Mouse (Mus musculus) liver, embryonic 13.5 days (tissue): ENCODE measurements around the gene Cep83. TPM values are rescaled to one million over a fixed set of nuclear protein-coding genes. Genes with fewer than 3 reads are reported as not detected.
"Not testable (repeated sequence)": the region's sequence is repeated elsewhere in the genome, so short reads cannot be mapped to it uniquely, and the experiment has no call there.

ENCODE experiments used
- ATAC-seq: fragments of 200-750 bp; cut with Nextera tagmentation; 2 replicates; pipeline ENCODE4 v1.8.0; 2017; ENCODE audit warnings: low read depth, mild to moderate bottlenecking, moderate number of reproducible peaks, moderate library complexity
- DNase-seq: peaks from one replicate; pipeline ENCODE4 v3.0.0; 2022
- H3K27ac ChIP-seq: fragments of 300-500 bp; sonication (generic); 2 replicates; pipeline ENCODE4 v1.5.1; 2015; ENCODE audit warnings: moderate library complexity, mild to moderate bottlenecking, inconsistent platforms
- H3K27me3 ChIP-seq: fragments of 300-500 bp; sonication (generic); 2 replicates; pipeline ENCODE4 v1.6.1; 2015; ENCODE audit warnings: mild to moderate bottlenecking, inconsistent platforms
- H3K36me3 ChIP-seq: fragments of 300-500 bp; sonication (generic); 2 replicates; pipeline ENCODE4 v1.6.1; 2015; ENCODE audit warnings: mild to moderate bottlenecking, inconsistent platforms
- H3K4me1 ChIP-seq: fragments of 300-500 bp; sonication (generic); replicated peaks from 2 replicates; pipeline ENCODE4 v1.6.1; 2015; ENCODE audit warnings: inconsistent platforms
- H3K4me2 ChIP-seq: fragments of 300-500 bp; sonication (generic); 2 replicates; pipeline ENCODE4 v1.6.1; 2015; ENCODE audit warnings: inconsistent platforms, mild to moderate bottlenecking, moderate library complexity
- H3K4me3 ChIP-seq: fragments of 300-500 bp; sonication (generic); replicated peaks from 2 replicates; pipeline ENCODE4 v1.5.1; 2015; ENCODE audit warnings: mild to moderate bottlenecking, inconsistent platforms
- H3K9ac ChIP-seq: fragments of 300-500 bp; sonication (generic); 2 replicates; pipeline ENCODE4 v1.6.1; 2015; ENCODE audit warnings: mild to moderate bottlenecking, inconsistent platforms
- H3K9me3 ChIP-seq: fragments of 300-500 bp; sonication (generic); replicated peaks from 2 replicates; pipeline ENCODE4 v1.6.1; 2016; ENCODE audit warnings: inconsistent platforms
- WGBS: fragments of 180-500 bp; shearing (Covaris S2); methylation state at CpG from one replicate; pipeline ENCODE4 v1.1.7; 2015; ENCODE audit not compliant: insufficient replicate concordance; 5-methylcytosine and 5-hydroxymethylcytosine counted together
- polyA plus RNA-seq: library from polyadenylated mRNA; unstranded; fragments of >200 nt; fragmentation: Nextera tagmentation; extraction: Ambion mirVana; gene quantifications from 2 replicates; pipeline ENCODE4 v1.2.1, GENCODE M21; 2015

Gene Cep83
- polyA plus RNA-seq, 1 experiment from 2014 or later, result 10.6 TPM

- Histone ChIP-seq H3K27me3 (no peaks in the 10 kb centered on the region), H3K9ac (0 out of 2 replicates have a peak overlapping the region, but pooled peaks have one; percentile 17), H3K27ac (peak overlapping the region; percentile 59), H3K4me3 (no peak overlapping the region), H3K4me1 (peaks cover 19% of the 10 kb centered on the region), H3K9me3 (no peaks in the 10 kb centered on the region), H3K4me2 (no peak overlapping the region), H3K36me3 (peaks cover 4% of the 10 kb centered on the region; the same call in 1 of the 2 replicates)
- peak; percentile 42 for DNase-seq
- WGBS, result 93% methylated on average over 2 of the region's 2 CpGs
- ATAC-seq, result peak; percentile 47; the same call in 1 of the 2 replicates
Measured at GRCm38 (mm10) chr10:94706695-94707094, 18.2 kb downstream of the Cep83 start.

DNA sequence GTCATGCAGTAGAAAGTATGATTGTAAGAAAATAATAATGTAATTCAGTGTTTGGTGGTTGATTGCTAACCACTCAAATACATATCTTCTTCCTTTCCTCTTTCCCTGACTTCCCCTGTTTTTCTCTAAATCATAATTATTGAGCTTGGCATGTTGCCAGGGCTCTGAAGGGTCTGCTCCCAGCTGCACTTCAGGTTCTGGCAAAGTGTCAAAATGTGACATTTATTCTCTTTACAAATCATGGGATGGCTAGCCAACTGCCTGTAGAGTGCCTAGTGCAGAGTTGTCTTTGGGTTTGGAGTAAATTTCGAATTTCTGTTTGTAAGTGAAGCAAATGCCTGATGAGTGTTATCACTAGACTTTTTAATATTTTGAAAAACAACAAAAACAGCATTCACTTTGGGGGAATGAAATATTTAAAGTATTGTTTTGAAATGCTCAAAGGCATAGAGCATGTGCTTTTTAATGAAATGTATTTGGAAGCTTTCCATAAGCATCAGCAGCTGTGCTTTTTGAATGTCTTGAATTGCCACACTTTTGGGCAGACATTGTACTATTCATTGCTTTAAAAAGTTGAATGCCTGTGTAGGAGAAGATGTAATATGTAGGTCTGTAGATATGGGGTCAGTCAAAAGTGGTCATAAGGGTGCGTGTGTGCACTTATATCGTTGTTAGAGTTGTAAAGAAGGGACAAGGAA lies 21.3 kb downstream of the Cep83 start:
- 83% methylated on average over 3 of the region's 3 CpGs for WGBS
- Histone ChIP-seq H3K4me2 (no peak overlapping the region), H3K4me1 (peaks cover 19% of the 10 kb centered on the region), H3K9ac (no peak overlapping the region), H3K9me3 (no peaks in the 10 kb centered on the region), H3K4me3 (no peak overlapping the region), H3K27me3 (no peaks in the 10 kb centered on the region), H3K27ac (no peak overlapping the region), H3K36me3 (peaks cover 4% of the 10 kb centered on the region; the same call in 1 of the 2 replicates)
- ATAC-seq, result no peak
- no peak for DNase-seq

- no peak for ATAC-seq
- WGBS, result 84% methylated on average over 2 of the region's 2 CpGs
- Histone ChIP-seq H3K36me3 (peaks cover 4% of the 10 kb centered on the region; the same call in 1 of the 2 replicates), H3K27ac (no peak overlapping the region), H3K4me2 (no peak overlapping the region), H3K4me3 (no peak overlapping the region), H3K27me3 (no peaks in the 10 kb centered on the region), H3K9ac (no peak overlapping the region), H3K4me1 (peaks cover 19% of the 10 kb centered on the region), H3K9me3 (no peaks in the 10 kb centered on the region)
- no peak for DNase-seq
Measured at GRCm38 (mm10) chr10:94710320-94710695, 21.9 kb downstream of the Cep83 start.

DNA sequence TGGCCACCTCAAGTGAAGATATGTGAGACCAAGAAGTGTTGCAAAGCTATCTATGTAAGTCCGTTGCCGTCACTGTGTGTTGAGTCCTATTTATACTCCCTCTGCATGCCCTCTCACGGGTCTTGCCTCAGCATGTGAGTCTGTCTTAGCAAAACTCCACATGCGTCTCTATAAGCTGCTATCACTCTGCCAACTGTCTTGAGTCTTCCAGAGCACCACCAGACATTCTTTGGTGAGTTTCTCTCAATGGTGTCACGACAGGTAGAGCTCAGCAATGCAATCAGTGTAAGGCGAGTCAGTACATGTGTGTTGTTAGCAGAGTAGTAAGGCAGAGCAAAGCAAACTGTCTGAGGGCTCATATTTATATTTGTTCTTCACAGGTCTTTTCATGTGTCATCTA lies 31.8 kb downstream of the Cep83 start:
- H3K4me3 ChIP-seq, result no peak overlapping the region
- H3K9ac ChIP-seq, result no peak overlapping the region
- no peaks in the 10 kb centered on the region for H3K9me3 ChIP-seq
- peaks cover 17% of the 10 kb centered on the region for H3K36me3 ChIP-seq
- H3K27ac ChIP-seq, result no peak overlapping the region
- H3K27me3 ChIP-seq, result no peaks in the 10 kb centered on the region
- no peaks in the 10 kb centered on the region for H3K4me1 ChIP-seq
- H3K4me2 ChIP-seq, result no peak overlapping the region
- no peak for ATAC-seq
- 80% methylated on average over 6 of the region's 6 CpGs for WGBS
- no peak for DNase-seq

- not testable (repeated sequence) for H3K4me3 ChIP-seq, H3K27me3 ChIP-seq, DNase-seq, H3K9me3 ChIP-seq, ATAC-seq, H3K4me1 ChIP-seq, H3K9ac ChIP-seq, H3K4me2 ChIP-seq
- H3K36me3 ChIP-seq, result peaks cover 10% of the 10 kb centered on the region; the same call in 1 of the 2 replicates
- 50% methylated on average over 2 of the region's 2 CpGs for WGBS
- 0 out of 2 replicates have a peak overlapping the region, but pooled peaks have one; percentile 23 for H3K27ac ChIP-seq
Measured at GRCm38 (mm10) chr10:94728053-94728452, 39.6 kb downstream of the Cep83 start.

DNA sequence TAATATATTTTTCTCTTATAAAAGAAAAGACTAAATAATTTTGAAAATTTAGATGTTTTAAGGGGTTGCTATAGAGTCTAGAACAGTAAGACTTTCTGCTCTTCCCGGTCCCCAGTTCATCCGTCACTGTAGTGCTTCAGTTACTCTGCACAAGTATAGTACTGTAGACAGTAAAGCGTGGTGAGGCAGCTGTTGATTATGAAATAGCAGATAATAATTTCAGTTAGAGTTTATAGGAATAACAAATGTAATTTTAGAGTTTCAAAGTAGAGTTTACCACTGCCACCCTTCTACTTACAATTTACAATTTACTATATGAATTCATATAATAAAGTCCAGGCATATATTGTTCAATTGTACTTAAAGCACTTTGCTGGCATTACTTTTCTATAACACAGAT lies 42.0 kb downstream of the Cep83 start:
- no peak overlapping the region for H3K4me3 ChIP-seq
- no peaks in the 10 kb centered on the region for H3K9me3 ChIP-seq
- 83% methylated on average over 3 of the region's 3 CpGs for WGBS
- no peak overlapping the region for H3K4me2 ChIP-seq
- H3K27ac ChIP-seq, result no peak overlapping the region
- ATAC-seq, result no peak
- peaks cover 14% of the 10 kb centered on the region for H3K4me1 ChIP-seq
- peaks cover 10% of the 10 kb centered on the region; the same call in 1 of the 2 replicates for H3K36me3 ChIP-seq
- no peak overlapping the region for H3K9ac ChIP-seq
- DNase-seq, result no peak
- no peaks in the 10 kb centered on the region for H3K27me3 ChIP-seq

GRCm38 (mm10) chr10:94734829-94735228 lies 46.4 kb downstream of the Cep83 start:
- 39% methylated on average over 3 of the region's 3 CpGs for WGBS
- Histone ChIP-seq H3K36me3 (no peaks in the 10 kb centered on the region), H3K27ac (no peak overlapping the region), H3K4me3 (no peak overlapping the region), H3K27me3 (no peaks in the 10 kb centered on the region), H3K4me2 (no peak overlapping the region), H3K9me3 (no peaks in the 10 kb centered on the region), H3K9ac (no peak overlapping the region), H3K4me1 (peaks cover 15% of the 10 kb centered on the region)
- ATAC-seq (peak; percentile 51; the same call in 1 of the 2 replicates), DNase-seq (no peak)

GRCm38 (mm10) chr10:94740221-94740620 lies 51.8 kb downstream of the Cep83 start:
- no peaks in the 10 kb centered on the region for H3K27me3 ChIP-seq
- H3K4me2 ChIP-seq, result no peak overlapping the region
- H3K36me3 ChIP-seq, result no peaks in the 10 kb centered on the region
- DNase-seq, result no peak
- no peak for ATAC-seq
- H3K4me1 ChIP-seq, result peaks cover 3% of the 10 kb centered on the region
- no peaks in the 10 kb centered on the region for H3K9me3 ChIP-seq
- no peak overlapping the region for H3K4me3 ChIP-seq
- no peak overlapping the region for H3K9ac ChIP-seq
- no peak overlapping the region for H3K27ac ChIP-seq
- WGBS, result 47% methylated on average over 2 of the region's 2 CpGs

GRCm38 (mm10) chr10:94741459-94741858 lies 53.0 kb downstream of the Cep83 start:
- H3K9ac ChIP-seq, result no peak overlapping the region
- DNase-seq, result no peak
- H3K27me3 ChIP-seq, result no peaks in the 10 kb centered on the region
- 96% methylated on average over 3 of the region's 3 CpGs for WGBS
- no peak for ATAC-seq
- H3K27ac ChIP-seq, result no peak overlapping the region
- H3K9me3 ChIP-seq, result no peaks in the 10 kb centered on the region
- no peaks in the 10 kb centered on the region for H3K4me1 ChIP-seq
- no peak overlapping the region for H3K4me2 ChIP-seq
- no peaks in the 10 kb centered on the region for H3K36me3 ChIP-seq
- no peak overlapping the region for H3K4me3 ChIP-seq

DNA sequence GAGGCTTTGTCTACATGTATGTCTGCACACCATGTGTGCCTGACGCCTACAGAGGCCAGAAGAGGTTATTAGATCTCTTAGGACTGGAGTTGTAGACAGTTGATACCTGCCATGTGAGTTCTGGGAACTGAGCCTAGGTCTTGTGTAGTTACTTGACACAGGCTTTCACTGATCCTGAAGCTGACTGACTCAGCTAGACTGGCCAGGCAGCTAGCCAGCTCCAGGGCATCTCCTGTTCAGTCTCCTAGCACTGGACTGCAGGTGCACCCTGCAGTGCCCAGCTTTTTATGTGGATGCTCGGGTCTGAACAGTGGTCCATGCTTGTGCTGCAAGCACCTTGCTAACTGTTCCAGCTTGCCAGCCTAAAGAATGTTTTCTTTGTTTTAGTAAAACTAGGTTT lies 58.6 kb downstream of the Cep83 start:
- WGBS, result 77% methylated on average over 2 of the region's 2 CpGs
- ATAC-seq (no peak), DNase-seq (no peak)
- Histone ChIP-seq H3K36me3 (peaks cover 12% of the 10 kb centered on the region), H3K4me3 (no peak overlapping the region), H3K9me3 (no peaks in the 10 kb centered on the region), H3K9ac (no peak overlapping the region), H3K27me3 (no peaks in the 10 kb centered on the region), H3K4me1 (no peaks in the 10 kb centered on the region), H3K4me2 (no peak overlapping the region), H3K27ac (no peak overlapping the region)

DNA sequence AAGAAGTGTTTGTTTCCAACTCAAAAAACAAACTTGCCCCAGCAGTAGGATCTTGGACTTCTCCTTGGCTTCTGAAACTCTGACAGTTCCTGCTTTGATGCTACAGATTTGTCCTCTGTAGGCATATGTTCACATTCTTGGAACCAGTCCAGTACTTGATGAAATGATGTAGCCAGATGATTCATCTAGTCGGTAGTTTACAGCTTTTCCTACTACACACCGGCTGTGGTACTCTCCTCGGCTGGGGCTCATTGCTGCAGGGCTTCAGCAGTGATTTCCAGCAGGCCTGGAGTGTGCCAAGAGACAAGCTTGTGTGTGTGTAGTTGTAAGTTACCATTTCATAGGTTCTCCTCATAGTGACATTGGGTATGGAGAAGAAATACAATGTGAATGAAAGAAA lies 83.0 kb downstream of the Cep83 start:
- Histone ChIP-seq H3K4me1 (0 out of 2 replicates have a peak, but pooled peaks cover 3% of the 10 kb centered on the region), H3K27ac (no peak overlapping the region), H3K27me3 (no peaks in the 10 kb centered on the region), H3K4me2 (no peak overlapping the region), H3K9me3 (no peaks in the 10 kb centered on the region), H3K36me3 (0 out of 2 replicates have a peak, but pooled peaks cover 2% of the 10 kb centered on the region), H3K4me3 (no peak overlapping the region), H3K9ac (no peak overlapping the region)
- DNase-seq, result no peak
- ATAC-seq, result no peak
- 81% methylated on average over 3 of the region's 3 CpGs for WGBS

DNA sequence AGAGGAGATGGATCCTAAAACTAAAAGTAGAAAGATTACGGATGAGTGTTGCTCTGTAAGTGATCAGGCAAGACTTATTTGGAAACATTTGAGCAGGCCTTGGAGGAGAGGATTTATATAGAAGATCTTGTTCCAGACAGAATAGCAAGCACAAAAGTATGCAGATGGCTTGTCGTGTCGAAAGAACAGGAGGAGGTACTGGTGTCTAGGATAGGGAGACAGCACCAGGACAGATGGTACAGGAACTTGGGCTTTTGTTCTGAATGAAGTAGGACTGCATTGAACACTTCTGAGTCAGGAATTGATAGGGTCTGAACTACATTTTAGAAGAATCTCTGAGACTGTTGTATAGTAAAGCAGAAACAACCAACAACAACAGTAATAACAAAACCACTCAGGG lies 89.1 kb downstream of the Cep83 start:
- peaks cover 10% of the 10 kb centered on the region for H3K4me1 ChIP-seq
- H3K36me3 ChIP-seq, result no peaks in the 10 kb centered on the region; the same call in 1 of the 2 replicates
- H3K4me3 ChIP-seq, result no peak overlapping the region
- no peak overlapping the region for H3K27ac ChIP-seq
- no peaks in the 10 kb centered on the region for H3K27me3 ChIP-seq
- no peak for DNase-seq
- no peak overlapping the region for H3K9ac ChIP-seq
- H3K9me3 ChIP-seq, result no peaks in the 10 kb centered on the region
- ATAC-seq, result no peak
- no peak overlapping the region for H3K4me2 ChIP-seq
- WGBS, result 84% methylated on average over 3 of the region's 3 CpGs
